Mouse (Mus musculus): ENCODE measurements around the gene Olfr357. TPM values are rescaled to one million over a fixed set of nuclear protein-coding genes. Genes with fewer than 3 reads are reported as not detected.

The Olfr357 gene
- total RNA-seq (2021) = not detected
- long read RNA-seq, experiment 1 = 0 reads
- long read RNA-seq, experiment 2 = 0 reads

DNA sequence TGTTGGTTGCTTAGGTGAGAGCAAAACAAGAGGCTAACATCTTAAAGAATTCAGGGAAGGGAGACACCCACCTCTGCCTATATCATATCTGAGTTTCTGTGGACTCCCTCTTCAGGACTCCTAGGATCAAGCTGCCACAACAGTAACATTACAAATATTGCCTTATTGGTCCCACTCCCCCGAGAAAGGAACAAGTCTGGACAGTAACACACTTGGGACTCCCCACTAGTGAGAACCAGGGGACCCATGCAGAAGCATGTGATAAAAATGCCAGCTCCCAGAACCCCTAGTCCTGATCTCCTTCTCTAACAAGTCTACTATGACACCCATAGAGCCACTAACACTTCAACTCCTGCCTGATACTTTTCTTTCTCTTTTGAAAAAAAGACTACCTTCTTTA, at the start of gene Olfr357:
Gene Olfr357 (plus strand): TSS at position 301 of the 400 bp plus-strand sequence.
- DNase-seq = no peak

- DNase-seq = no peak
Measured at GRCm38 (mm10) chr2:36997030-36997429, 3.4 kb downstream of the Olfr357 start.

GRCm38 (mm10) chr2:37009235-37009634, 15.6 kb downstream of the Olfr357 start, which contains the start of gene Olfr358:
Gene Olfr358 (minus strand): TSS chr2:37009335.
- DNase-seq = no peak

Other genes starting within 250 kb of the Olfr357 start
- gene Olfr348, start 209.6 kb upstream of the Olfr357 start, total RNA-seq (2021) = not detected
- gene Olfr50, start 203.3 kb upstream of the Olfr357 start, total RNA-seq (2021) = not detected
- gene Olfr3, start 176.8 kb upstream of the Olfr357 start, total RNA-seq (2021) = not detected
- gene Olfr350, start 147.5 kb upstream of the Olfr357 start, total RNA-seq (2021) = not detected
- gene Olfr351, start 131.2 kb upstream of the Olfr357 start, total RNA-seq (2021) = not detected
- gene Olfr352, start 125.4 kb upstream of the Olfr357 start, total RNA-seq (2021) = not detected
- not detected for gene Olfr353, start 100.9 kb upstream of the Olfr357 start, total RNA-seq (2021)
- not detected for gene Olfr354, start 88.1 kb upstream of the Olfr357 start, total RNA-seq (2021)
- gene Olfr355, start 64.9 kb upstream of the Olfr357 start, total RNA-seq (2021) = not detected
- gene Olfr356, start 56.7 kb upstream of the Olfr357 start, total RNA-seq (2021) = not detected
- not detected for gene Olfr358, start 15.5 kb downstream of the Olfr357 start, total RNA-seq (2021)
- not detected for gene Olfr360, start 71.9 kb downstream of the Olfr357 start, total RNA-seq (2021)
- gene Olfr361, start 95.5 kb downstream of the Olfr357 start, total RNA-seq (2021) = not detected
- not detected for gene Olfr362, start 124.1 kb downstream of the Olfr357 start, total RNA-seq (2021)
- not detected for gene Olfr364-ps1, start 145.5 kb downstream of the Olfr357 start, total RNA-seq (2021)
- gene Olfr365, start 194.4 kb downstream of the Olfr357 start, total RNA-seq (2021) = not detected
- not detected for gene Olfr366, start 217.7 kb downstream of the Olfr357 start, total RNA-seq (2021)